Mouse (Mus musculus) midbrain, embryonic 16.5 days (tissue): ENCODE data around the gene Plekhm3. TPM values are rescaled to one million over a fixed set of nuclear protein-coding genes. Genes with fewer than 3 reads are reported as not detected.
A peak's percentile ranks its signal among the peaks of the same experiment; 100 is the strongest.

Experiments
- ATAC-seq: fragments of 200-750 bp; cut with Nextera tagmentation; 2 replicates; pipeline ENCODE4 v1.8.0; 2017; ENCODE audit warnings: moderate TSS enrichment
- H3K27ac ChIP-seq: fragments of 300-500 bp; sonication (generic); 2 replicates; pipeline ENCODE4 v1.5.1; 2014; ENCODE audit warnings: mild to moderate bottlenecking, low read length, mixed read lengths
- H3K27me3 ChIP-seq: fragments of 300-500 bp; sonication (generic); 2 replicates; pipeline ENCODE4 v1.6.1; 2014; ENCODE audit warnings: low read depth, low read length, mixed read lengths; ENCODE audit not compliant: control insufficient read depth, insufficient read depth
- H3K36me3 ChIP-seq: fragments of 300-500 bp; sonication (generic); 2 replicates; pipeline ENCODE4 v1.6.1; 2014; ENCODE audit warnings: mild to moderate bottlenecking, low read length, moderate library complexity, mixed read lengths; ENCODE audit not compliant: control insufficient read depth, insufficient read depth
- H3K4me1 ChIP-seq: fragments of 300-500 bp; sonication (generic); 2 replicates; pipeline ENCODE4 v1.6.1; 2014; ENCODE audit warnings: mild to moderate bottlenecking, low read length, mixed read lengths; ENCODE audit not compliant: control insufficient read depth, insufficient read depth
- H3K4me2 ChIP-seq: fragments of 300-500 bp; sonication (generic); 2 replicates; pipeline ENCODE4 v1.6.1; 2014; ENCODE audit warnings: mild to moderate bottlenecking, low read length, mixed read lengths
- H3K4me3 ChIP-seq: fragments of 300-500 bp; sonication (generic); 2 replicates; pipeline ENCODE4 v1.5.1; 2014; ENCODE audit warnings: low read depth, mild to moderate bottlenecking, low read length, moderate library complexity, mixed read lengths
- H3K9ac ChIP-seq: fragments of 300-500 bp; sonication (generic); 2 replicates; pipeline ENCODE4 v1.6.1; 2014; ENCODE audit warnings: low read depth, low read length, mixed read lengths
- H3K9me3 ChIP-seq: fragments of 300-500 bp; sonication (generic); replicated peaks from 2 replicates; pipeline ENCODE4 v1.6.1; 2014; ENCODE audit warnings: mild to moderate bottlenecking, low read length, mixed read lengths; ENCODE audit not compliant: control insufficient read depth, poor library complexity, severe bottlenecking
- WGBS: fragments of 180-500 bp; shearing (Covaris S2); extraction: QIAGEN DNeasy Blood & Tissue Kit; methylation state at CpG from one replicate; pipeline ENCODE4 v1.1.7; 2014; 5-methylcytosine and 5-hydroxymethylcytosine counted together
- polyA plus RNA-seq: library from polyadenylated mRNA; unstranded; fragments of >200 nt; fragmentation: Nextera tagmentation; extraction: Ambion mirVana; gene quantifications from 2 replicates; pipeline ENCODE4 v1.2.1, GENCODE M21; 2015

The Plekhm3 gene
- polyA plus RNA-seq, 1 experiment from 2014 or later, result 10.4 TPM

GRCm38 (mm10) chr1:64794096-64794495 is 162.5 kb downstream of the Plekhm3 start:
- H3K27me3 ChIP-seq, result no peaks in the 10 kb centered on the region
- H3K4me3 ChIP-seq, result no peak overlapping the region
- no peak overlapping the region for H3K4me2 ChIP-seq
- H3K27ac ChIP-seq, result no peak overlapping the region
- peaks cover 10% of the 10 kb centered on the region; the same call in 1 of the 2 replicates for H3K36me3 ChIP-seq
- ATAC-seq, result no peak
- H3K9me3 ChIP-seq, result no peaks in the 10 kb centered on the region
- no peak overlapping the region for H3K9ac ChIP-seq
- WGBS, result 94% methylated on average over 11 of the region's 11 CpGs
- no peaks in the 10 kb centered on the region for H3K4me1 ChIP-seq

GRCm38 (mm10) chr1:64793234-64793530 is 163.4 kb downstream of the Plekhm3 start:
- no peaks in the 10 kb centered on the region for H3K9me3 ChIP-seq
- H3K27me3 ChIP-seq, result no peaks in the 10 kb centered on the region
- no peak overlapping the region for H3K4me3 ChIP-seq
- H3K27ac ChIP-seq, result no peak overlapping the region
- H3K4me1 ChIP-seq, result no peaks in the 10 kb centered on the region
- H3K9ac ChIP-seq, result no peak overlapping the region
- ATAC-seq, result no peak
- H3K36me3 ChIP-seq, result peaks cover 10% of the 10 kb centered on the region; the same call in 1 of the 2 replicates
- no peak overlapping the region for H3K4me2 ChIP-seq
- 92% methylated on average over 4 of the region's 4 CpGs for WGBS

- Histone ChIP-seq H3K36me3 (peaks cover 10% of the 10 kb centered on the region; the same call in 1 of the 2 replicates), H3K4me1 (no peaks in the 10 kb centered on the region), H3K27ac (no peak overlapping the region), H3K27me3 (no peaks in the 10 kb centered on the region), H3K4me2 (no peak overlapping the region), H3K4me3 (no peak overlapping the region), H3K9ac (no peak overlapping the region), H3K9me3 (no peaks in the 10 kb centered on the region)
- WGBS, result 83% methylated on average over 11 of the region's 11 CpGs
- ATAC-seq, result no peak
Observed at GRCm38 (mm10) chr1:64792521-64793233, 163.9 kb downstream of the Plekhm3 start.

- 26% methylated on average over 6 of the region's 6 CpGs for WGBS
- Histone ChIP-seq H3K9me3 (no peaks in the 10 kb centered on the region), H3K27ac (no peak overlapping the region), H3K4me2 (no peak overlapping the region), H3K4me1 (no peaks in the 10 kb centered on the region), H3K4me3 (no peak overlapping the region), H3K9ac (no peak overlapping the region), H3K36me3 (peaks cover 10% of the 10 kb centered on the region; the same call in 1 of the 2 replicates), H3K27me3 (no peaks in the 10 kb centered on the region)
- ATAC-seq, result no peak
Observed at GRCm38 (mm10) chr1:64791826-64792225, 164.8 kb downstream of the Plekhm3 start.

GRCm38 (mm10) chr1:64790806-64791790 is 165.5 kb downstream of the Plekhm3 start:
- no peaks in the 10 kb centered on the region for H3K27me3 ChIP-seq
- no peaks in the 10 kb centered on the region for H3K4me1 ChIP-seq
- WGBS, result 55% methylated on average over 9 of the region's 9 CpGs
- no peak for ATAC-seq
- no peak overlapping the region for H3K27ac ChIP-seq
- H3K4me2 ChIP-seq, result no peak overlapping the region
- no peak overlapping the region for H3K4me3 ChIP-seq
- no peaks in the 10 kb centered on the region for H3K9me3 ChIP-seq
- H3K36me3 ChIP-seq, result peaks cover 10% of the 10 kb centered on the region; the same call in 1 of the 2 replicates
- no peak overlapping the region for H3K9ac ChIP-seq

GRCm38 (mm10) chr1:64787701-64788515 is 168.7 kb downstream of the Plekhm3 start:
- Histone ChIP-seq H3K4me2 (no peak overlapping the region), H3K27me3 (no peaks in the 10 kb centered on the region), H3K27ac (no peak overlapping the region), H3K36me3 (no peaks in the 10 kb centered on the region), H3K4me1 (no peaks in the 10 kb centered on the region), H3K9ac (no peak overlapping the region), H3K9me3 (no peaks in the 10 kb centered on the region), H3K4me3 (no peak overlapping the region)
- WGBS, result 77% methylated on average over 6 of the region's 6 CpGs
- no peak for ATAC-seq

- WGBS, result 14% methylated on average over 12 of the region's 12 CpGs
- H3K27me3 ChIP-seq, result no peaks in the 10 kb centered on the region
- no peaks in the 10 kb centered on the region for H3K36me3 ChIP-seq
- H3K4me3 ChIP-seq, result no peak overlapping the region
- peak overlapping the region; percentile 12; the same call in 1 of the 2 replicates for H3K4me2 ChIP-seq
- no peak overlapping the region for H3K9ac ChIP-seq
- no peak overlapping the region for H3K27ac ChIP-seq
- H3K9me3 ChIP-seq, result no peaks in the 10 kb centered on the region
- H3K4me1 ChIP-seq, result peaks cover 2% of the 10 kb centered on the region; the same call in 1 of the 2 replicates
- no peak for ATAC-seq
Observed at GRCm38 (mm10) chr1:64779863-64780262, 176.8 kb downstream of the Plekhm3 start.

GRCm38 (mm10) chr1:64779415-64779814 is 177.2 kb downstream of the Plekhm3 start:
- H3K9me3 ChIP-seq, result no peaks in the 10 kb centered on the region
- peaks cover 2% of the 10 kb centered on the region; the same call in 1 of the 2 replicates for H3K4me1 ChIP-seq
- no peak overlapping the region for H3K9ac ChIP-seq
- ATAC-seq, result no peak
- H3K4me3 ChIP-seq, result no peak overlapping the region
- no peak overlapping the region for H3K27ac ChIP-seq
- peak overlapping the region; percentile 12; the same call in 1 of the 2 replicates for H3K4me2 ChIP-seq
- 14% methylated on average over 5 of the region's 5 CpGs for WGBS
- H3K36me3 ChIP-seq, result no peaks in the 10 kb centered on the region
- no peaks in the 10 kb centered on the region for H3K27me3 ChIP-seq
